Comparison of ENCODE assay signal across 14 mouse cellular contexts in genomic region chr1:136119571-136120262, GRCm38 (mm10). TPM values are rescaled to one million over a fixed set of nuclear protein-coding genes. Genes with fewer than 3 reads are reported as not detected.
DNase-seq lines count a peak whose midpoint lies in the region; ATAC-seq lines count a peak whose summit lies in the region.
"Had no signal": no experiment of that assay in that cellular context is flagged by ENCODE, and none has a peak within 500 bp of the region (broad histone marks: within the 10 kb centered on the region; RNA-seq: fewer than 3 reads in every experiment).

No protein-coding gene starts in this region.

- no peak overlapping the region for H3K4me3 ChIP-seq in hindbrain, embryonic 13.5 days
- H3K4me3 ChIP-seq in hindbrain, embryonic 12.5 days: no peak overlapping the region
- H3K4me3 ChIP-seq in embryonic facial prominence, embryonic 10.5 days: no peak overlapping the region
- no peak overlapping the region for H3K4me3 ChIP-seq in limb, embryonic 10.5 days
- no peak overlapping the region for H3K4me3 ChIP-seq in kidney, embryonic 16.5 days (ENCODE audit: low read length)
- H3K4me3 ChIP-seq: embryonic facial prominence, embryonic 12.5 days; myocyte had no signal

- peak; percentile 23 for DNase-seq in CD4-positive helper T cell, adult 2 months (ENCODE audit: low read depth, low spot score)
- no peak for DNase-seq in embryonic facial prominence, embryonic 10.5 days (ENCODE audit: low spot score)
- no peak for DNase-seq in limb, embryonic 10.5 days (ENCODE audit: low spot score)
- no peak for DNase-seq in embryo, embryonic 9.5 days (ENCODE audit: extremely low spot score)
- DNase-seq: cerebellum, adult 9-11 months; kidney, postnatal 14 days had no signal

- no peak overlapping the region for H3K4me2 ChIP-seq in hindbrain, embryonic 13.5 days
- no peak overlapping the region for H3K4me2 ChIP-seq in hindbrain, embryonic 12.5 days (replicated peaks)
- H3K4me2 ChIP-seq in kidney, embryonic 16.5 days (replicated peaks; ENCODE audit: low read depth, low read length): no peak overlapping the region
- H3K4me2 ChIP-seq: embryonic facial prominence, embryonic 12.5 days; lung, embryonic 14.5 days had no signal

- no peaks in the 10 kb centered on the region for H3K27me3 ChIP-seq in hindbrain, embryonic 13.5 days
- no peaks in the 10 kb centered on the region for H3K27me3 ChIP-seq in hindbrain, embryonic 12.5 days
- H3K27me3 ChIP-seq in embryonic facial prominence, embryonic 10.5 days (replicated peaks; ENCODE audit: low read depth, poor library complexity, severe bottlenecking): no peaks in the 10 kb centered on the region
- no peaks in the 10 kb centered on the region for H3K27me3 ChIP-seq in limb, embryonic 10.5 days (ENCODE audit: low read depth, poor library complexity, severe bottlenecking)
- no peaks in the 10 kb centered on the region for H3K27me3 ChIP-seq in kidney, embryonic 16.5 days (ENCODE audit: insufficient read depth, low read length)
- H3K27me3 ChIP-seq: embryonic facial prominence, embryonic 12.5 days; Patski had no signal

- no peaks in the 10 kb centered on the region for H3K36me3 ChIP-seq in hindbrain, embryonic 13.5 days
- H3K36me3 ChIP-seq in hindbrain, embryonic 12.5 days: no peaks in the 10 kb centered on the region
- no peaks in the 10 kb centered on the region for H3K36me3 ChIP-seq in embryonic facial prominence, embryonic 10.5 days (replicated peaks)
- H3K36me3 ChIP-seq in limb, embryonic 10.5 days: no peaks in the 10 kb centered on the region
- H3K36me3 ChIP-seq in kidney, embryonic 16.5 days (ENCODE audit: insufficient read depth, low read length): no peaks in the 10 kb centered on the region
- H3K36me3 ChIP-seq: embryonic facial prominence, embryonic 12.5 days had no signal

- no peaks in the 10 kb centered on the region for H3K9me3 ChIP-seq in hindbrain, embryonic 13.5 days
- H3K9me3 ChIP-seq in hindbrain, embryonic 12.5 days (replicated peaks): no peaks in the 10 kb centered on the region
- no peaks in the 10 kb centered on the region for H3K9me3 ChIP-seq in embryonic facial prominence, embryonic 10.5 days
- H3K9me3 ChIP-seq in limb, embryonic 10.5 days (replicated peaks): no peaks in the 10 kb centered on the region
- no peaks in the 10 kb centered on the region for H3K9me3 ChIP-seq in kidney, embryonic 16.5 days (ENCODE audit: low read length)
- H3K9me3 ChIP-seq: embryonic facial prominence, embryonic 12.5 days had no signal

- WGBS in hindbrain, embryonic 13.5 days: 68% methylated on average over 7 of the region's 7 CpGs
- WGBS in hindbrain, embryonic 12.5 days: 75% methylated on average over 7 of the region's 7 CpGs
- 83% methylated on average over 7 of the region's 7 CpGs for WGBS in embryonic facial prominence, embryonic 10.5 days
- WGBS in limb, embryonic 10.5 days: 79% methylated on average over 7 of the region's 7 CpGs
- 76% methylated on average over 7 of the region's 7 CpGs for WGBS in kidney, embryonic 16.5 days

- peaks cover 17% of the 10 kb centered on the region for H3K4me1 ChIP-seq in hindbrain, embryonic 13.5 days (replicated peaks)
- H3K4me1 ChIP-seq in hindbrain, embryonic 12.5 days: peaks cover 18% of the 10 kb centered on the region
- H3K4me1 ChIP-seq in embryonic facial prominence, embryonic 10.5 days: peaks cover 37% of the 10 kb centered on the region
- H3K4me1 ChIP-seq in limb, embryonic 10.5 days: peaks cover 37% of the 10 kb centered on the region
- H3K4me1 ChIP-seq in kidney, embryonic 16.5 days (ENCODE audit: insufficient read depth, low read length): peaks cover 2% of the 10 kb centered on the region; the same call in 1 of the 2 replicates

- no peak overlapping the region for H3K9ac ChIP-seq in hindbrain, embryonic 13.5 days
- H3K9ac ChIP-seq in hindbrain, embryonic 12.5 days: no peak overlapping the region
- H3K9ac ChIP-seq in kidney, embryonic 16.5 days (replicated peaks; ENCODE audit: low read length): no peak overlapping the region
- H3K9ac ChIP-seq: embryonic facial prominence, embryonic 12.5 days; lung, embryonic 14.5 days had no signal

- H3K27ac ChIP-seq in hindbrain, embryonic 13.5 days: no peak overlapping the region
- no peak overlapping the region for H3K27ac ChIP-seq in hindbrain, embryonic 12.5 days
- peak overlapping the region; percentile 42; the same call in 1 of the 2 replicates for H3K27ac ChIP-seq in embryonic facial prominence, embryonic 10.5 days (replicated peaks)
- H3K27ac ChIP-seq in limb, embryonic 10.5 days: peak overlapping the region; percentile 66
- H3K27ac ChIP-seq in kidney, embryonic 16.5 days (ENCODE audit: low read length): no peak overlapping the region
- H3K27ac ChIP-seq: embryonic facial prominence, embryonic 12.5 days had no signal

- 0 out of 2 replicates have a peak, but pooled peaks have one; percentile 40 for ATAC-seq in hindbrain, embryonic 13.5 days (ENCODE audit: low FRiP score)
- no peak for ATAC-seq in hindbrain, embryonic 12.5 days (ENCODE audit: low FRiP score)
- ATAC-seq in kidney, embryonic 16.5 days (ENCODE audit: low FRiP score, low TSS enrichment): no peak
- ATAC-seq: inflammation-experienced regulatory T-cells, adult 6 months; Patski had no signal

RNA-seq across cellular contexts. Expression of gene Kif21b, which starts 11.5 kb away (rescaled TPM):
- polyA plus RNA-seq in hindbrain, embryonic 13.5 days (2015; fragmentation: Nextera tagmentation; extraction: Ambion mirVana): 43.7 and 44.2 TPM in 2 replicates
- polyA plus RNA-seq in hindbrain, embryonic 12.5 days (2016; fragmentation: Nextera tagmentation; extraction: Ambion mirVana): 39.1 and 44.7 TPM in 2 replicates
- polyA plus RNA-seq in embryonic facial prominence, embryonic 10.5 days (2016; fragmentation: Nextera tagmentation; extraction: Ambion mirVana): 6.5 and 7.3 TPM in 2 replicates
- 7.2 and 10.9 TPM in 2 replicates for polyA plus RNA-seq in limb, embryonic 10.5 days (2016; fragmentation: Nextera tagmentation; extraction: Ambion mirVana)
- 2.2 TPM in 2 replicates for polyA plus RNA-seq in kidney, embryonic 16.5 days (2015; fragmentation: Nextera tagmentation; extraction: Ambion mirVana)

Comparison
In these comparisons a context has a peak if more than half of its experiments do, and no peak if none do; other contexts are left out.
1. H3K27ac ChIP-seq: peak in embryonic facial prominence, embryonic 10.5 days (single experiment) and limb, embryonic 10.5 days (single experiment); none in hindbrain, embryonic 13.5 days (single experiment), hindbrain, embryonic 12.5 days (single experiment) and kidney, embryonic 16.5 days (single experiment).